Mouse (Mus musculus) urinary bladder, postnatal 4 days (tissue): ENCODE measurements around the gene Cog4.
"Not testable (repeated sequence)": the region's sequence is repeated elsewhere in the genome, so short reads cannot be mapped to it uniquely, and the experiment has no call there.

Experiments used
- DNase-seq, 2 experiments: peaks; one replicate each; pipeline ENCODE4 v3.0.0; 2021 to 2022; ENCODE audit warnings: low spot score in 2 of 2

Cog4 gene

GRCm38 (mm10) chr8:110828511-110828910 lies 17.9 kb upstream of the Cog4 start:
- DNase-seq, result no peak

DNA sequence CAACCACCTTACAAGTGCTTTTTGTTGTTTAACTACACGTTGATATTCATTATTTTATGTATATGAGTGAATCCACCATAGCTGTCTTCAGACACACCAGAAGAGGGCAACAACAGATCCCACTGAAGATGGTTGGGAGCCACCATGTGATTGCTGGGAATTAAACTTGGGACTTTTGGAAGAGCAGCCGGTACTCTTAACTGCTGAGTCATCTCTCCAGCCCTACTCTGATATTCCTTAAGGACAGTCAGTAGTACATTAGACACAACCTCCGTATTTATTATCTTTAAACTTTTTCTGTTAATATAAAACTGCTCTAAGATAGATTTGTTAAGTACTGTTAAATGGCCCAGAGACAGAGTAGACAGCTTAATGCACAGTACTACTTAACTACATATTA lies 14.4 kb upstream of the Cog4 start:
- DNase-seq, result no peak

GRCm38 (mm10) chr8:110842012-110842574 lies 4.3 kb upstream of the Cog4 start:
- DNase-seq, result no peak

GRCm38 (mm10) chr8:110843207-110843606 lies 3.2 kb upstream of the Cog4 start:
- DNase-seq, result no peak

GRCm38 (mm10) chr8:110844941-110845340 lies 1.5 kb upstream of the Cog4 start:
- no peak for DNase-seq

DNA sequence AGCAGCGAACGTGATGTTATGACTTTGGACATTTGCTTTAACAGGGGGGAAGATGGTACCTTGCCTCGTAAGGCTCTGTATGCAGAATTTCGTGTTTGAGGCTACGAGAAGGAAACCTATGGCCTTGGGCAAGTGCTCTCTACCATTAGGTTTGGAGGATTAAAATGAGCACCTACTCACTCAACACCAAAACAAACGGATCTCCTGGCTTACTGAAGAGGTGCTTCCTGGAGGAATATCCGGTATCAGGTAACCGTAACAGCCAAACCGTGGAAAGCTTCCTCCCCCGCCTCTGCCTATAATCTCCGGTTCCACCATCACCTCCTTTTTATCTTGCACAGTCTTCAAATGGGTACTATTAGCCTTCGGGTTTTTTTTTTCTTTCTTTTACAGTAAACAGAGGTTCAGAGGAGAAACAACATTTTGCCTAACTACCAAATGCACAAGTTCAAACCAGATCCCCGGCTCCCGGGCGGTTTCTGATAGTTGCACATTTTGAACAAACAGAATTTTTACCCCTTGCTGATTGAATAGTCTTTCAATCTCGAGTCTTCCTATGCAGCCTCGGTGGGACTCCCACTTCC lies 487 bp upstream of the Cog4 start:
- no peak for DNase-seq

GRCm38 (mm10) chr8:110847171-110847549 lies 760 bp downstream of the Cog4 start:
- no peak for DNase-seq

GRCm38 (mm10) chr8:110847645-110848495 lies 1.5 kb downstream of the Cog4 start:
- no peak for DNase-seq

GRCm38 (mm10) chr8:110851186-110851585 lies 4.8 kb downstream of the Cog4 start:
- DNase-seq, result no peak

DNA sequence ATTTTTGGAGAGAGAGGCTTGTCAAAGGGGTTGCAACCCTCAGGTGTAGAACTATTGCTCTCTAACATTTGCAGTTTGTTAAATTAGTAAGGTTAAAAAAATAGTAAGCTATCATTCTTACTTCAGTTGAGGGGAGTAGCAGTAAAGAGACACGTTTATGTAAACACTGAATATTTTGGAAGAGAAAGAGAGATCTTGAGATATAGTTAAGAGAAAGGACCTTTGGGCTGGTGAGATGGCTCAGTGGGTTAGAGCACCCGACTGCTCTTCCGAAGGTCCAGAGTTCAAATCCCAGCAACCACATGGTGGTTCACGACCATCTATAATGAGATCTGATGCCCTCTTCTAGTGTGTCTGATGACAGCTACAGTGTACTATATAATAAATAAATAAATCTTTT lies 9.7 kb downstream of the Cog4 start:
- DNase-seq, result not testable (repeated sequence)

DNA sequence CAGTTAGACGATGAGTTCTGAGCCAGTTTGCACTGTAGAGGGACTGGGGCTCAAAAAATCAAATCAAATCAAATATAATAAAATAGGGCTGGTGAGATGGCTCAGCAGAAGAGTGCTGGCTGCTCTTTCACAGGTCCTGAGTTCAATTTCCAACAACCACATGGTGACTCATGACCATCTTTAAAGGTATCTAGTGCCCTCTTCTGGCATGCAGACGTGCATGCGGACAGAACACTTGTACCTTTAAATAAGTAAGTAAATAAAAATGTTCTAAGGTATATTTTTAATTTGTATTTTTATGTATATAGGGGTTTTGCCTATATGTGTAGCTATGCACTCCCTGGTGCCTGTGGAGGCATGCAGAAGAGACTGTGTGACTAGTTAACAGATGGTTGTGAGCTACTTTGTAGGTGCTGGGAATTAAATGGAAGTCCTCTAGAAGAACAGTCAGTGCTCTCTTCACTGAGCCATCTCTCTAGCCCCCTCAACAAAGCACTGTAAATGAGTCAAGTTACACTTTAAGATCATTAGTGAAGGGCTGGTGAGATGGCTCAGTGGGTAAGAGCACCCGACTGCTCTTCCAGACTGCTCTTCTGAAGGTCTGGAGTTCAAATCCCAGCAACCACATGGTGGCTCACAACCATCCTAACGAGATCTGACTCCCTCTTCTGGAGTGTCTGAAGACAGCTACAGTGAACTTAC lies 10.5 kb downstream of the Cog4 start:
- no peak for DNase-seq

DNA sequence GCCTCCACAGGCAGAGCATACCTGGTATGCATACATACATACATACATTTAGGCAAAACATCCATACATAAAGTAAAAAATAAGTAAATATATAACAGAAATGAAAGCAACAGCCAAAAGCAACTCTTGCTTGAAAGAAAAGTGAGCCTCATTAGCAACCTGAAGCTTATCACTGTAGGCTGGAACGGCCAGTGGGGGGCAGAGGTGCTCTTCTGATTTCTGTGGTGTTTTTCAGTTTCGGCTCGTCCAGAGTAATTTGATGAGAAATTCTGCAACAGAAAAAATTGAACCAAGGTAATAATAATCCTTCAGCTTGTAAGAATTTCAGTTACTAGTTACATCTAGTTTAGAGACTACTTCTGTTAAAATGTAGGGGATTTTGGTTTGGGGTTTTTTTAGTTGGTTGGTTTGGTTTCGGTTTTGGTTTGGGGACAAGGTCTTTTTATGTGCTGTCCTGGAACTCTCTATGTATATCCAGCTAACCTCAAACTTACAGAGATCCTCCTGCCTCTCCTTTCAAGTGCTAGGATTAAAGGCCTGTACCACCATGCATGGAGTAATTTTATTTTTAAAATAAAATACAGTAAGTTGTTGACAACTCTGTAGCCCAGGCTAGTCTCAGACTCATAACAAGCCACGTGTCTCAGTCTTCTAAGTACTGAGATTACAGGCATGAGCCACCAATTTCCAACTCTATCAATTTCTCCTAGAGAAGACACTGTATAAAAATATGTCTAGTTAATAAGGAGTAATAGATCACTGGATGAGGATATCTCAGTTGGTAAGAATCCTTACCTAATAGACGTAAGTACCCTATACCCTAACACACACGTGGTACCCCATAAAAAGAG lies 13.5 kb downstream of the Cog4 start:
- no peak for DNase-seq

GRCm38 (mm10) chr8:110861347-110862025 lies 15.1 kb downstream of the Cog4 start:
- not testable (repeated sequence) for DNase-seq

- no peak for DNase-seq
Observed at GRCm38 (mm10) chr8:110870501-110870900, 24.1 kb downstream of the Cog4 start.

DNA sequence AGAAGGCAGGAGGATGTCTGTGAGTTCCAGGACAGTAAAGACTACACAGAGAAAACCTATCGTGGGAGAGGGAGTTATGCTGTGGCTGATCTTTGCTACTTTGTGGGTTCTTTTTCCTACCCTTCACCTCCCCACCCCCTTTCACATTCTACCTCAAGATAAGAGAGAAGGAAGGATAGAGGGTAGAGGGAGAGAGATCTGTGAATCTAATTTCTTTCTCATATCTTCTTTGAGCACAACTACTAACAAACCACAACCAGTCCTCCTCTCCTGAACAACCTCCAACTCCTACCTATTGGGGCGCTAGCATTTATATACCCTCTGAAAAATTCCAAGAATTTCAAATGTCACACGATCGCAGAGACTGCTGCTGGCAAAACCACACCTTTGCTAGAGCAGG lies 31.5 kb downstream of the Cog4 start:
- DNase-seq, result no peak

GRCm38 (mm10) chr8:110881741-110882310 lies 35.4 kb downstream of the Cog4 start:
- DNase-seq, result no peak

- no peak for DNase-seq
Observed at GRCm38 (mm10) chr8:110883824-110884223, 37.4 kb downstream of the Cog4 start.

DNA sequence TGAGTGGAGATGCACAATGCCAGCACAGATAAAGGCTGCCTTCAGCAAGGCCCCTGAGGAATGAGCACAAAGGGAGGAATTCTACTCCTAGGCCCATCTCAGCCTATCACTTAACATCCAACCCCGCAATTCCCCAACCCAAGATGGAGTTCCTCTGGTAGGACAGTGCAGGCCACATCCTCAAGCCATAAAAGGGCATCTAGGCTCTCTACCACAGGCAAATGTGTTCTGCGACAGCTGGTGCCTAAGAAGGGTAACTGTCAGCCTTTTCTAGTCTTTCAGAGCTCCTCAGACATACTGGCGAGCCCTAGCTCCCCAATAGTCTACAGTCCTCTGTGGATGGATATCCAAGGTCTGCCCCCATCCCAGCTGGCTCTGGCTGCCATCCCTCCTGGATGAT lies 40.2 kb downstream of the Cog4 start:
- DNase-seq, result no peak

DNA sequence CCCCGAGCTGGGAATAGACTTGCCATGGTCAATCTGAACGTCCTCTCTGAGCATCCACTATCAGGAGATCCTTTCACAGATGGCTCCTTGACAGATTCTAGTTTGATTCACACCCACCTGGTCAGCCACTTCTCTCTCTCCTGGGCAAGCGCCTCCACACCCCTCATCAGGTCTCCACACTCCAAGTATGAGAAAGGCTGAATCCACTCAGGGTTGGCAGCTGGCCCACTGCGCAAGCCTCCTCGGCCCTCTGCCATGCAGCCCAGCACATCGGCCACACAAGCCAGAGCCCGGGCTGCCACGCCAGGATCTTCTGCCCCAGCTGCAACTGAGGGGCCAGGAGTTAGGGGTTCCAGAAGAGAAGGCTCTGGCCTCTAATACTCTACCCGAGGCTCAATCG lies 41.2 kb downstream of the Cog4 start:
- DNase-seq, result no peak

GRCm38 (mm10) chr8:110888441-110888840 lies 42.0 kb downstream of the Cog4 start:
- DNase-seq, result no peak

DNA sequence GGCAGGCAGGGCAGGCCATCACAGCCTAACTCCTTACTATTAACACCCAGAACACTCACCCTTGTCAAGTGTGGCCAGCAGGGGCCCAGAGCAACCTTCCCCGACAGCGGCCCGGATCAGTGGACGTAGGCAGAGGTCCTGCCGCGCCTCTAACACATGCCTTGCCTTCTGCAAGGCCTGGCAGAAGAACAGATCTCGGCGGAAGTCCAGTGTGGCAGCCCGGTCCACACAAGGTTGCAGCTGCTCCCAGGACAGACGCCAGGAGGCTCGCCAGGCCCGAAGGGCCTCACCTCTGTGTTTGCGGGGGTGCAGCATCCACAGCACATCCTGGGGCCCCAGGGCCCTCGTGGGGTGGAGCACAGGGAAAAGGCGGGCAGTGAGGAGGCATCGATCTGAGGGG lies 42.5 kb downstream of the Cog4 start:
- DNase-seq, result no peak
